Mouse (Mus musculus) embryonic fibroblast, embryonic 13.5 days (primary cell): ENCODE results near the gene B230217C12Rik.
A peak's percentile ranks its signal among the peaks of the same experiment; 100 is the strongest.

Source experiments
- CTCF ChIP-seq: IDR thresholded peaks from 2 replicates; pipeline ENCODE4 v1.5.1; 2011; ENCODE audit warnings: mild to moderate bottlenecking, control low read depth, low read length, moderate library complexity, borderline replicate concordance; ENCODE audit not compliant: insufficient read depth
- POLR2A ChIP-seq: IDR thresholded peaks from 2 replicates; pipeline ENCODE4 v1.6.1; 2011; ENCODE audit warnings: low read depth, mild to moderate bottlenecking, control low read depth, low read length, moderate library complexity

DNA sequence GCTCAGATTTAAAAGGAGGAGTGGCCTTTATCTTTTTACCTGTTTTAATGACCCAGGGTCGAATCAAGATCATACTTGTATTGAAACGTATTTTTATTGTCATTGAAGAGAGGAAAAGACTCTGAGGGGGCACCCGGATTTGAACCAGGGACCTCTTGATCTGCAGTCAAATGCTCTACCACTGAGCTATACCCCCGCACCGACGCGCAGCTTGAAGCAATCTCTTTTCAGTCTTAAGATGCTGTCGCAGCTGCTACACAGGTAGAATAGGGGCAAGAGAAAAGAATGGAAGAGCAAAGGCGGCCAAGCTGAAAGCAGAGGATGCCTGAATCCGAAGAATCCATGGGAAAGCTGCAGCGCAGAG, 41.8 kb upstream of the B230217C12Rik start, which contains the start of gene Lasp1:
- TF ChIP-seq POLR2A = peak; percentile 47; the same call in 1 of the 2 replicates
- no peak for TF ChIP-seq CTCF
